ENCODE assay signal across 20 mouse cellular contexts in genomic region chr13:71247241-71247640, GRCm38 (mm10).
"Had no signal": no experiment of that assay in that cellular context is flagged by ENCODE, and none has a peak within 500 bp of the region (broad histone marks: within the 10 kb centered on the region; RNA-seq: fewer than 3 reads in every experiment).

No protein-coding gene starts in this region.

- H3K36me3 ChIP-seq: midbrain, embryonic 10.5 days; midbrain, embryonic 12.5 days; neural tube, embryonic 13.5 days; neural tube, embryonic 15.5 days had no signal

- H3K9me3 ChIP-seq: midbrain, embryonic 10.5 days; midbrain, embryonic 12.5 days; neural tube, embryonic 13.5 days; neural tube, embryonic 15.5 days had no signal

- H3K4me3 ChIP-seq: midbrain, embryonic 10.5 days; midbrain, embryonic 12.5 days; myocyte; neural tube, embryonic 13.5 days; neural tube, embryonic 15.5 days had no signal

- H3K9ac ChIP-seq: lung, embryonic 14.5 days; midbrain, embryonic 12.5 days; neural tube, embryonic 13.5 days; neural tube, embryonic 15.5 days had no signal

- H3K27ac ChIP-seq: macrophage; midbrain, embryonic 10.5 days; midbrain, embryonic 12.5 days; neural tube, embryonic 13.5 days; neural tube, embryonic 15.5 days had no signal

- H3K4me2 ChIP-seq: lung, embryonic 14.5 days; midbrain, embryonic 12.5 days; neural tube, embryonic 13.5 days; neural tube, embryonic 15.5 days had no signal

- DNase-seq: lung, adult 18-20 months; lung, embryonic 14.5 days; lung, postnatal 14 days; lung, postnatal 36 days; midbrain, embryonic 14.5 days; retina, postnatal 1 day; right cerebral cortex, adult 18-20 months; right cerebral cortex, postnatal 25 days; right cerebral cortex, postnatal 4 days; spleen, adult 18-20 months; thymus, adult 18-20 months; thymus, postnatal 25 days; thymus, postnatal 4 days had no signal

- ATAC-seq: midbrain, embryonic 16.5 days had no signal
